9 mouse cellular contexts compared by ENCODE assay signal in the genomic region with DNA sequence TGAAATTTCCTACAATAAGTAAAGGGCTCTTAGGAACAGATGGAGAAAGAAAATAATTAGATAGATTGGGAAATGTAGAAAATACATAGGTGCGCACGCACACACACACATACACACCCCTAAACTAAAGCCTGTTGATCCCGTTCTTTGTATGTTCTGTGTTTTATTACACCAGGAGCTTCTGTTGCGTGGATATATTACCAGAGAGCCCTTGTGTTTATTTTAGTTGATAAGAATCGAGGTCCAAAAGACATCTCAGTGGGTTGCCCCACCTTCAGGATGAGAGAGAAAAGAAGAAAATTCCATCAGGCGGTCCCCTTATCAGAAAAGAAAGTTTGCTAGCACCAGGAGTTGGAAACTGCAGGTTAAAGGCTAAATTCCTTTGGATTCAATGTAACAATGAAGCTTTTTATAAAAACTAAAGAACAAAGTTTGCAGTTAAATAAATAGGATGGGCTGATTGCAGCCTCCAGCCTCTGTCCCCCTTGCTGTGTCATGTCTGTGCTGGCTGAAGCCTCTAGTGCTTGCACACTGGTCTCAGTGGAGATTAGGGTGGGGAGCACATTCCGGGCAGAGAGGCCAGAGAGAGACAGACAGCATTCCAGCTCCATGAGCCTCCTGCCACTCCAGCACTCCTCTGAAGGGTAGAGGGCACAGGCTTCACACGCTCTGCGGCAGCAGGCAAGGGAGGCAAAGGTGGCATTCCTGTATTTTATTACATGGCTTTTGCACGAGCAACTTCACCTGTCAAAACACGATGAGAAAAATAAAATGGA. TPM values are rescaled to one million over a fixed set of nuclear protein-coding genes. Genes with fewer than 3 reads are reported as not detected.
A peak's percentile ranks its signal among the peaks of the same experiment; 100 is the strongest.
DNase-seq lines count a peak whose midpoint lies in the region.
"Had no signal": no experiment of that assay in that cellular context is flagged by ENCODE, and none has a peak within 500 bp of the region (broad histone marks: within the 10 kb centered on the region; RNA-seq: fewer than 3 reads in every experiment).

No protein-coding gene starts in this region.

- DNase-seq in gastrocnemius, postnatal 25 days, result peak; percentile 7
- DNase-seq in gastrocnemius, postnatal 36 days, result no peak
- DNase-seq in embryo, embryonic 10 days (ENCODE audit: low spot score), result peak; percentile 34
- peak; percentile 67 to 68 for DNase-seq in heart, postnatal 10 days
- DNase-seq in mesoderm, embryonic 11.5 days (ENCODE audit: low read depth, low spot score), result peak; percentile 44
- DNase-seq in left cerebral cortex, adult 8-10 months (ENCODE audit: low spot score in 2 of 2), result no peak
- DNase-seq in thymus, postnatal 10 days (ENCODE audit: low spot score in 2 of 2), result no peak
- no peak for DNase-seq in adrenal gland, postnatal 25 days
- DNase-seq: thymus, adult 18-20 months had no signal

- intact Hi-C loops in gastrocnemius, postnatal 36 days (cut with DNase I), result loop anchor here (10.0 kb wide), 1 partner anchor 380 kb away; no protein-coding TSS in a partner anchor
- intact Hi-C loops in heart, postnatal 10 days (cut with DNase I), result no loop called here

RNA-seq across cellular contexts. Expression of a gene that starts 21.8 kb away (rescaled TPM):
- 1 to 10 TPM in 1 of 2 experiments, under 1 TPM in 1; 0.95 to 1.4 TPM for total RNA-seq in gastrocnemius, postnatal 25 days (2021)
- total RNA-seq in gastrocnemius, postnatal 36 days (2021), result 1 to 10 TPM in 1 of 2 experiments, under 1 TPM in 1; 0.42 to 1.4 TPM
- total RNA-seq in heart, postnatal 10 days (2021), result 1 to 10 TPM in 1 of 2 experiments, under 1 TPM in 1; 0.64 to 1.6 TPM
- total RNA-seq in left cerebral cortex, adult 8-10 months (2022), result under 1 TPM in 1 of 4 experiments, not detected in 3; 0.26 TPM
- total RNA-seq in adrenal gland, postnatal 25 days (2021), result not detected in 2 replicates

Comparison
In these comparisons a context has a peak if more than half of its experiments do, and no peak if none do; other contexts are left out.
1. DNase-seq: peak in gastrocnemius, postnatal 25 days (single experiment), embryo, embryonic 10 days (single experiment), heart, postnatal 10 days (2 of 2) and mesoderm, embryonic 11.5 days (single experiment); none in gastrocnemius, postnatal 36 days (0 of 2), left cerebral cortex, adult 8-10 months (0 of 2), thymus, postnatal 10 days (0 of 2) and adrenal gland, postnatal 25 days (single experiment).